Mouse (Mus musculus): ENCODE data around the gene Rpia.

Gene Rpia

DNA sequence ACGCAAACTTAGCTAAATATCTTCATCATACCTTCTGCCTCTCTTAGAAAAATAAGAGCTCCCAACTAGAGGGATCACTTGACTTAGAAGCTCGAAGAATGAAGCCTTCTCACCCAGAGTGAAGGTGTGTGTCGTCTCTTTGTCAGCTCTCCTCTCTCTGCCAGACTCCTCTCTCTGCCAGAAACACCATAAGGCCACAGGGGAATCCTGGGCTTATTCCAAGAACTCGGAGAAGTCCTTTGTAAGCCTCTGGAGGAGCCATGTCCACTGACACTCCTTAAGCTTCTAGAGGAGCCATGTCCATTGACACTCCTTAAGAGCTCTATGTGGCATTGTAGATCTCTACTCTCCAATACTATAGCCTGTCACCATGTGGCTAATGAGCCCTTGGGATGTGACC lies 31.1 kb downstream of the Rpia start:
- in situ Hi-C loops (cut with MboI; ENCODE audit: low sequenced_read_pairs), result loop anchor here (25.0 kb wide), 2 partner anchors 1849 to 1999 kb away; no protein-coding TSS in a partner anchor

DNA sequence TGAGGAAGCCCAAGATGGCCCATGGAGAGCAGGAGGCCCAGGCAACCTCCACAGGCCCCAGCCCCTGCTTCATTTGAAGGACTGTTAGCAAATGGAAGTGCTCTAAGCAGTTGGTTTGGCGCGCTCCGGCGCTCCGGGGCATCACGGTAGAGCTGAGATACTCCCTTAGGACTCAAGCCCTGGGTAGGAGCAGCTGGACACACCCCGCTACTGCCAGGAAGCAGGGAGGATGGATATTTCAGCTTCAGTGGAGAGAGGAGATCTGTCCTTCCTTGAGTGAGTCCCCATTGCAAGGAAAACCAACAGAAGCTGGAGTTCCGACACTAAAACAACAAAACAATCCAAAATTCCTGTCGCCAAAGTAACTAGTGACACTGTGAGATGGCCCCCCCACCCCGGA lies 37.2 kb downstream of the Rpia start:
- in situ Hi-C loops (cut with MboI; ENCODE audit: low sequenced_read_pairs), result loop anchor here (25.0 kb wide), 2 partner anchors 1843 to 1993 kb away; no protein-coding TSS in a partner anchor

DNA sequence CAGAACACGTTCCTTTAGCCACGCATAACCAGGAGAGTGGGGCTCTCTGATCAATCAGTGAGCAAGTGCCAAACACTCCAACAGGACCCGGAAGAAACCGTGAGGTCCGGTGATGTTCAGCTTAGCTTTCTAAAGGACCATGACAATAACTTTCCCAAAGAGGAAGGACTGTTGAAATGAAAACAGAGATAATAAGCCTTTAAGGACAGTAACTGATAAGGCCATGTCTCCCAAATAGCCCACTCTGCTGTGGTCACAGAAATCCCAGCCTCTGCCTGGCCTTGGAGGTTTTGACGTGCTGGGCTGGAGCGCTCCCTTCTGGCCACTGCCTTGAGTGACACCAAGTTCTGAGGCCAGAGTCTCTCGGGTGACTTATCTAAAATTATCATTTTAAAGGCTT lies 39.7 kb downstream of the Rpia start:
- in situ Hi-C loops (cut with MboI; ENCODE audit: low sequenced_read_pairs), result loop anchor here (25.0 kb wide), 2 partner anchors 1840 to 1990 kb away; no protein-coding TSS in a partner anchor

DNA sequence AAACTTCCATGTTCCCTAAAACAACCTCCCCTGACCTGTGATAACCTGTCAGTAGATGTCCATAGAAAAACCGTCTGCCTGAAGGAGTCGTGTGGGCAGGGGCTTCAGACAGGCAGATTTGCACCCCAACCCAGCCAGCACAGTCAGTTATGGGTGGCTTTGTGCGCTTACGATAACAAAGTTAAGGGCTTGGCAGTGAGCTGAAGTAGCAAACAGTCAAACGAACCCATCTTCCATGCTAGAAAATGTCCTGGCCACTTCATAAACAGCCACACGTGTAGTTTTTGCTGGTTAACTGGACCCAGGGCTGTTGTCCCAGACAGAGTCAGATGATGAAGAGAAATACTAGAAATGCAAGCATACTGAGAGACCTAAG lies 40.1 kb downstream of the Rpia start:
- in situ Hi-C loops (cut with MboI; ENCODE audit: low sequenced_read_pairs), result loop anchor here (25.0 kb wide), 2 partner anchors 1840 to 1990 kb away; no protein-coding TSS in a partner anchor

DNA sequence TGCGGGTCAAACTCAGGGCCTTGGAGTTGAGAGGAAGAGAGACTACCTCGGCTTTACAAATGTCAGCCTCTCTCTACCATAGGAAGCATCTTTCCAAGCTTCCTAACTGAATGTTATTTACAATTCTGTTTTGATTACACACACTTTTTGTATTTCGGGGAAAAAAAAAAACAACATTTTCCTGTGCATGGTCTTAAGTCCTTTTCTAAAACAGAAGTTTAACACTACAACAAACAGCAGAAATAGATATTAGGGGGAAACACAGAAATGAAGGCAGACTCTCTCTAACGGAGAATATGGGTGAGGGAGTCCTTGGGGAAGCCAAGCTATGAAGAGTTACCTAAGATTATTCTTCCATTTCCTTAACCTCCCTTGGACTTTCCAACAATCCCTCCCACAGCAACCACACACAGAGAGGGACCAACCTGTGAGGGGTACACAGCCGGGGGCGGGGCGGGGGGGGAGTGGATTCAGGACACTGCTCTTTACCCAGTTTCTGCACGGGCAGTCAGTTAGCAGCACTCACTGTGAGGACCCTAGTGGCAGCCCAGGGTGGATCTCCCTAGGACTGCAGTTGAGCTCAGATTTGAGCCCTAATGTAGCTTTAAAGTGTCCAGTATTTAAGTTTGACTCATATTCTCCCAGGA lies 40.7 kb downstream of the Rpia start:
- in situ Hi-C loops (cut with MboI; ENCODE audit: low sequenced_read_pairs), result loop anchor here (25.0 kb wide), 2 partner anchors 1839 to 1989 kb away; no protein-coding TSS in a partner anchor

DNA sequence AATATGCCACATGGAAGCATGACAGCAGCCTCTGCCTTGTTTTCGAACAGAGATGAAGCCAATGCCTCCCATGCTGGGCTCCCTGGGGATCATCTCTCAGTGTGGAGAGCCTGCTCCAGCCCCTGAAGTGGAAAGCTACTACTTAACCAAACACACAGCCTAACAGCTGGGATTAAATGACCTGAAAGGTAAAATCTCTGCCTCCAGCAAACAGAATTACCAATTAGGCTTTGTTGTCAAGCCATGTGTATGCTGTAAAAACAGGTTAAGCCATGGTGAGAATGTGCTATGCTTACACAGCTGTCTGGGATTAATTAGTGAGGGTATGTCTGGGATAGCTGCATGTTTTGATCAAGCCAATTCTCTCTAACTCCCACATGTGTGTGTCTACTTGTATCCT lies 42.3 kb downstream of the Rpia start:
- in situ Hi-C loops (cut with MboI; ENCODE audit: low sequenced_read_pairs), result loop anchor here (25.0 kb wide), 2 partner anchors 1837 to 1987 kb away; no protein-coding TSS in a partner anchor

DNA sequence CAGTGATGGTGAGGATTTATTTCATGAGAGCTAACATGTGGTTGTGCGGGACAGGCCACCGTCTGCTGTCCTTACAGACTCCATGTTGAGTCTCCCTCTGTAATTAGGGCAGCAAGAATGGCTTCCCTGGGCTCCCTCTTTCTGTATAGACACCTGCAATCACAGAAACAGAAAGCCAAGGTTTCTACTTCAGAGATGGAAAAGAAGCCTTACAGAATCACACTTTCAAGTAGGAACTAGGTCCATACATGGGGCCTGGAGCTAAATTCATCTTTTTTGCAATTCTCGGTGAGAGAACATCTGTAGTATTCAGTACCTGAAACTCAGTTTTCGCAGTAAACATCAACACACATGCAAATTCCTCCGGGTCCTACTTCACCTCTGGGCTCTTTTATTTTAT lies 44.3 kb downstream of the Rpia start:
- in situ Hi-C loops (cut with MboI; ENCODE audit: low sequenced_read_pairs), result no loop called here

DNA sequence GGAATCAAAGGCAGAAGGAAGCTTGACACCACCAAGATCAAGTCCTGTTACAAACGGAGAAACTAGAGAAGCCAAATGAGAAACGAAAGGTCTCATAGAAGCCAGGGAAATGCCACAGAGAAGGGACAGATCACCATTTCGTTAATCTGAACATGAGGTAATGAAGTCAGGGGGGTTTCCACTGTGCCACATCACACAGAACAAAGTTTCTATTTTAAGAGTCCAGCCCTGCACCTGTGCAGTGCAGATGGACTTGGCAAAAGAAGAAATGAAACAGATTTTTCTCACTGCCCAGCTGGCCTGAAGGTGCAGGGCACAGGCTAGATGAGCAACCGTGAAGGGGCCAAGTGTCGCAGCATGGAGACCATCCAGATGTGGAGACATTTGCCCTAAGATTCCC lies 48.1 kb downstream of the Rpia start:
- in situ Hi-C loops (cut with MboI; ENCODE audit: low sequenced_read_pairs), result no loop called here

DNA sequence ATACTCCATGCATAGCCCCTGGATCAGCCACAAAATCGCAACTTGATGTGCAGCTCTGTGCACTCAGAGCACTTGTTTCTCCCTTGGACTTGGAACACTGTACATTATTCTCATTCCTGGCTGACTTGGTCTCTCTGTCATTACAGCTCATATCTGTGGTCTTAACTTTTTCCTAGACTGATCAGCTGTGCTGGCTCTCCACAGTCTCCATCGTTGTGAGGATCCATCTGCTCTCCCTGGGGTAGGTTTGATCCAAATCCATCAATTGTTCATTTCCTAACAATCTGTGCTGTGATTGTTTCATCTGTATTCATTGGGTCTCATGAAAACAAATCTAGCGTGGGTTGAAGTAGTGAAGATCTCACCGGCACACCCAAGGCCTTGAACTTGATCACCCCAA lies 49.2 kb downstream of the Rpia start:
- in situ Hi-C loops (cut with MboI; ENCODE audit: low sequenced_read_pairs), result no loop called here

DNA sequence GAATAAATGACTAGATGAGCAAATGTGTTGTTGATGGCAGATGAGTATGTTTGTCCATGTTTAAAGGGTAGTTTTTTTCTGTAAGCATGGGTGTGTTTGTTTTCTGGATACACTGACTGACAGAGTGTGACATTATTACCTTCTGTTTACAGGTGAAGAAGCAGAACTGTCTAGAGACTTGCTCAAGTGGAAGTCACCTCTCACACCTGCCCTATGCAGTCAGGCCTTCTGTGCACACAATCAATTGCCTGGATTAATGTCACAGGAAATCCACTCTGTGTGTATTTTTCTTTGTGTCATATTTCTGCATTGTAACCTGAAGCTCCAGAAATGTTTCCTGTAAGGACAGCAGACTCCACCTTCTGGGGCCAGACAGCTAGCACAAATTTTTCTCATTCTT lies 51.5 kb downstream of the Rpia start:
- in situ Hi-C loops (cut with MboI; ENCODE audit: low sequenced_read_pairs), result no loop called here

DNA sequence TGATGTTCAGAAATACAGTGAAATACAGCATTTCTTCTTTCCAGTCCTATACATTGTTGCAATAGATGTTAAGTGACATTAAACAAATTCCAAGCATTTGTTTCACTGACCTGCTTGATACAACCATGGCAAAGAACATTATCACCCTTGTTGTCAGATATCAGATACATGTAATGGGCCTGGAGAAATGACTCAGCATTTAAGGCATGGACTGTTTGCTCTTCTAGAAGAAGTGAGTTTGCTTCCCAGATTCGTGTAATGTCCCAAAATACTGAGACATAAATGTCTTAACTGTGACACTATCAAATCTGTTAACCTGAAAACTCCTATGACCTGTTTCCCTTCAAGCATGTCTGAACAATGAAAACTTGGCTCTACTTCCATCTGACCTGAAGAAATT lies 52.6 kb downstream of the Rpia start:
- in situ Hi-C loops (cut with MboI; ENCODE audit: low sequenced_read_pairs), result no loop called here

DNA sequence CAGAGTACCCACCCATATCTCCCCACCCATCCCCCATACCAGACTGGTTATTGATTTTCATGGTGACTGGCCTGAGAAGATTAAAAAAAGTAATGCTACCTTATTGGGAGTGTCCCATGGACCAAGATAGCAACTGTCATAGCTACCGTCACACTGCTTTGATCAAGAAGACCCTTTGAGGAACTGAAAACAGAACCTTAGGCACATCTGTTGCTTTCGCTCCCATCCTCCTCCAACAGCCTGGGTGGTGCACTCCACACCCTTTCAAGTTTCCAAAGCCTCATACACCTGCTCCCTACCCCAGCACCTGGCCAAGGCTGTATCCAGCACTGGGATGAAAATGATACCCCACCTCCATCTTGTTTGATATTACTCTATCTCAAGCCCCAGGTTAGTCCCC lies 56.5 kb downstream of the Rpia start:
- in situ Hi-C loops (cut with MboI; ENCODE audit: low sequenced_read_pairs), result no loop called here

DNA sequence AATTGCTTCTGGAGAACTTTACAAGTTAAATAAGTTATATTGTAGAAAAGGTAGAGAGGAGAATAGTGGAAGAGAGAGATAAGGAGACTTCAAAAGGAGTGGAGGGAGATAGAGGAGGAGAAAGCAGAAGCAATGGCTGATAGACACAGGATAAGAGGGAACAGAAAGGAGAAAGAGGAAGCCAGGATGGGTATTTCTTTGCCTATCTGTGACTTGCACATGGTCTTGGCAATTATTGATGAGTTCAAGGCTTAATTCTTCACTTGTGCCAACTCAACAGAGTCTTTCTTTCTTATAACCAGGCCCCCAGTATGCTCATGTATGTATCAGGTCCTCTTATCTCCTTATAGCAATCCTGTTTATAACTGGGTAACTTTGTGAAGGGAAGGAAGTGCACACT lies 61.2 kb downstream of the Rpia start:
- in situ Hi-C loops (cut with MboI; ENCODE audit: low sequenced_read_pairs), result no loop called here

DNA sequence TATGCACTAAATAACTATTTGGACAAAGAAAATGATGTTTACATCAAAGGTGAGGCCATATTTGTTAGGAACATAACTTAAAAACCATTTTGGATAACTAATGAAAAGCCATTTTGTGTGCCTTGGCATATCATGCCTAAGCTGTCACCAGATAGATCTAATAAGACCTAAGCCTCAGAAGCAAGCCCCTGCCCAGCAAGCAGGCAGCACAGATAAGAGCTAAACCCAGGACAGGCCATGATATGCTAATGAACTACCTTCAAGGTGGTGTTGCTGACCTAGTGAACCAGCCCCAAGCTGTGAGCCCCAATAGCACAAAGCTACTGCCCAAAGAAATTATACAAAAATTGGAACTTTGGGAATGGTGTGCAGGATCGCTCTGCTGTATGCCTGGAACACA lies 62.9 kb downstream of the Rpia start:
- in situ Hi-C loops (cut with MboI; ENCODE audit: low sequenced_read_pairs), result no loop called here

DNA sequence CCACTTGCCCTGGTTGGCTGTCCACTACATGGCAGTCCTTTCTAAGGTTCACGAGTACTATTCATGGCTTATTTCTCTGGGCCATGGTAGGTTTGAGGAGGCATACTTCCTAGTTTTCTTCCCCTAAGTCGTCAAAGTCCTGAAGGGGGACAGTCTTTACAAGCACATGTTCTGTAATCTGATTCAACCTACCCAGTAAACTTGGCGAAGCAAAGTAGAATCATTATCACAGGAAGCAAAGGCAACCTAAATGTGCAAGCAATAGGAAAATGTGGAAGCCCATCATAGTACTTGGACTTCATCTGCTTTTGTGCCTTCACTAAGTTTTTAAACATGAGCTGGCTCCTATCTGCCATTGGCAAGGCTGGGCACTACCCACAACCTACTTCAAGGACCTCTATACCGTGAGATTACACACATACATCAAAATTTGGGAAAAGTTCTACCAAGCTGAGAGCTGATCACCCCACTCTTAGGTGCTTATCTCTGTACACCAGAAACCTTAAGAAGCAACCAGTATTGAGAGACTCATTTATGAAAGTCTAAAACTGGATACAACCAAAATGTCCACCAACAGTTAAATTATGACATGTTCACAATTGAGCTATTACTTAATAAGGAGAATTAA lies 64.8 kb downstream of the Rpia start:
- in situ Hi-C loops (cut with MboI; ENCODE audit: low sequenced_read_pairs), result no loop called here

DNA sequence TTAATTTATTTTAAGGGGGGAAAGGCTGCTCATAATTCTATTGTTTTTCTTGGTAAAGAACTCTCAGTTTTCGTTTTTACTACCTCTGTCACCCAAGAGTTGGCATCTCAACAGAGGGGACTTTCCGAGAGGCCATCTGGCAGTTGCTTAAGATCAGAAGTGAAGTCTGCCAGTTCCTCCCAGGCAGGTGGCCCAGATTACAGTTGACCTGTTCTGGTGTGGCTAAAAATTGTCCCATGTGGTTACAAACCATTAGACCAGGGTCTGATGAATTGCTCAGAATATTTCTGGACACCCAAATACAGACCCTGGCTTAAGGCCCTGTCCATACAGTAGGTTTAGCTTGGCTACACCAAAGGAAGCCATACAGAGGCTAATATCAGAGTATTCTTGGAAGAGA lies 66.4 kb downstream of the Rpia start:
- in situ Hi-C loops (cut with MboI; ENCODE audit: low sequenced_read_pairs), result no loop called here

DNA sequence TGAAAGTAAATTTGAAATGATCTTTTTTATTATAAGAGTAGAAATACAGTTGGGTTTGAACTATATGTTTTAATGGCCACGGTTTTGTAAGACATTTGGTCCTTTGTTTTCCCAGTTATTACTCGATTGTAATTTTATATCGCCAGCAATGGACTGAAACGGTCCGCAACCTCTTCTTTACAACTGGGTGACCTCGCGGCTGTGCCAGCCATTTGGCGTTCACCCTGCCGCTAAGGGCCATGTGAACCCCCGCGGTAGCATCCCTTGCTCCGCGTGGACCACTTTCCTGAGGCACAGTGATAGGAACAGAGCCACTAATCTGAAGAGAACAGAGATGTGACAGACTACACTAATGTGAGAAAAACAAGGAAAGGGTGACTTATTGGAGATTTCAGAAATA lies 67.3 kb downstream of the Rpia start:
- in situ Hi-C loops (cut with MboI; ENCODE audit: low sequenced_read_pairs), result no loop called here

DNA sequence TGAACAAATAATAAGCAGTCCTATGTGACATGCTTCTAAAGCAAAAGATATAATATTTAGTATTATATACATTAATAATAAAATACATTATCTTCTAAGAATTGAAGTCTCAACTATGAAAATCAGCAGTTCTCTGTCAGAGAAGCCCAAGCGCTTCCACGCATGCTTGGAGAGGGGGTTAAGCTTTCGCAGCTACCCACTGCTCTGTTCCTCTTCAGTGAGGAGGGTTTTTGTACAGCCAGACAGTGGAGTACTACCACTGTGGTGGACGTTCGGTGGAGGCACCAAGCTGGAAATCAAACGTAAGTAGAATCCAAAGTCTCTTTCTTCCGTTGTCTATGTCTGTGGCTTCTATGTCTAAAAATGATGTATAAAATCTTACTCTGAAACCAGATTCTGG lies 69.7 kb downstream of the Rpia start:
- in situ Hi-C loops (cut with MboI; ENCODE audit: low sequenced_read_pairs), result no loop called here

DNA sequence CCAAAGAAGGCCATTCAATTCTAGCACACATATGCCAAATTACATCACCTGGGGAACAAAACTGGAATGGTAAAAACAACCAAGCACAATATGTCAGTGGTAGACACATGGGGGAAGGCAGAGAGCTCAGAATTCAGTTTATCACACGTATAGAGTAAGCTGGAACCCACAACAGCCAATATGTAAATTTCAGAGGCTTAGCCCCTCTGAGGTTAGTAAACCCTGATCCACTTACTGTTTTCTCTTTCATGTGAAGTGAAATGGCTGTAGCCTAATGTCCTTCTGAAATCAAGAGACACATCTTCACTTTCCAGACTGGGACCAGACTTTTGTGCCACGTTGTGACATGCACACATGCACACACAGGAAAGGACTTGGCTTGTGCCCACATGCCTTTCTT lies 73.3 kb downstream of the Rpia start:
- in situ Hi-C loops (cut with MboI; ENCODE audit: low sequenced_read_pairs), result no loop called here

DNA sequence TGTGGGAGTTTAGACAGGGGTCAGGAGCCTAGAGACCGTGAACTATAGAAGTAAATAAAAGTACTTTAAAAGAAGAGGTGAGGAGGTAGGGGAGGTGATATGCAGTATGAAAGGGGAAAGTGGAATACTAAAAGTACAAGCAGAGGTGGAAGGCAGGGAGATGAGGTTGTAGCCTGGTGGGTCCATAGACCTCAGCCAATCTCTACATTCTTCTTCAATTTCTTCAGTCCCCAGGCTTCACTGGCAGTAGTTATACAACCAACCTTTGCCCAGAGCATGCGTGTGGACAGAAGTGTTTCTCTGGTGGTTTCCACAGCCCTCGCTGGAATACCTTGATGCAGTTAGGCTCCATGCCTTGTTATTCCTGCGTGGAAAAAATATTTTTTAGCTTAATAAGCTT lies 73.9 kb downstream of the Rpia start:
- in situ Hi-C loops (cut with MboI; ENCODE audit: low sequenced_read_pairs), result no loop called here

DNA sequence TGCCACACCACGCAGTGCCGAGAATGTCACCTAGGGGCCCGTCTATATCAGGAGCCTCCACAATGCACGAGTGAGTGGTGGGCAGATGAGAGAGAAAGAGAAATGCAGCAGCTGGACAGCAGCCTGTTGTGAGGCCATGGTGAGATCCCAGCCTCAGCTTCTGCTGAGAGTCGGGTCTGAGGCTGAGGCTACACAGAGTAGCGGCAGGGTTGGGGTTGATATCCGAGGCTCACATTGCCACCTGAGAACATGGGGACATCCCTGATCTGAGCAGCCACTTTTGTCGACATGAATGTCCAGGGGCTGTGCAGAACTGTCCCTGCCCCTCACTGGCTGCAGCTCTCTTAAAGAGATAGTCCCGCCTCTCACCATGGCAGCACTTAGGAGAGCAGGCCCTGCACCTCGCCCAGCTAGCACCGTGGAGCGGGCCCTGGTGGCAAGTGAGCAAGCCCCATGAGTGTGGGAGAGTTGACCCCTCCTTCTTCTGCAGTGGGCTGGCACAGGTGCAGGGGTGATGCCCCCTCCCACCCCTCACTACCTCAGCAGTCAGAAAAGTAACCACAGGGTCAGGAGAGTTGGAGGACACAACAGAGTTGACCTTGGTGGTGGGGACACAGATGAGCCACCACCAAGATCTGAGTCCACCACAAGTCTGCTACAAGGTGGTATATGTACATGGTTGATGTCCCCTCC lies 75.2 kb downstream of the Rpia start:
- in situ Hi-C loops (cut with MboI; ENCODE audit: low sequenced_read_pairs), result no loop called here
